10 mouse cellular contexts compared by ENCODE assay signal in genomic region chr9:46151704-46152040, GRCm38 (mm10).
DNase-seq lines count a peak whose midpoint lies in the region; ATAC-seq and TF ChIP-seq lines count a peak whose summit lies in the region.
"Had no signal": no experiment of that assay in that cellular context is flagged by ENCODE, and none has a peak within 500 bp of the region (broad histone marks: within the 10 kb centered on the region; RNA-seq: fewer than 3 reads in every experiment).

No protein-coding gene starts in this region.

- H3K9ac ChIP-seq in hindbrain, postnatal 0 days (replicated peaks; ENCODE audit: low read length) = no peak overlapping the region
- H3K9ac ChIP-seq in hindbrain, embryonic 12.5 days = no peak overlapping the region
- no peak overlapping the region for H3K9ac ChIP-seq in embryonic facial prominence, embryonic 12.5 days
- 0 out of 2 replicates have a peak overlapping the region, but pooled peaks have one; percentile 13 for H3K9ac ChIP-seq in limb, embryonic 12.5 days (replicated peaks)
- no peak overlapping the region for H3K9ac ChIP-seq in forebrain, embryonic 16.5 days (replicated peaks; ENCODE audit: low read depth, low read length)

- 83% methylated on average over 6 of the region's 6 CpGs for WGBS in hindbrain, postnatal 0 days
- 87% methylated on average over 6 of the region's 6 CpGs for WGBS in hindbrain, embryonic 12.5 days
- 83% methylated on average over 6 of the region's 6 CpGs for WGBS in embryonic facial prominence, embryonic 12.5 days
- 74% methylated on average over 6 of the region's 6 CpGs for WGBS in limb, embryonic 12.5 days
- WGBS in forebrain, embryonic 16.5 days = 83% methylated on average over 6 of the region's 6 CpGs
- WGBS in forebrain, embryonic 10.5 days = 90% methylated on average over 6 of the region's 6 CpGs

- H3K9me3 ChIP-seq in hindbrain, postnatal 0 days (ENCODE audit: low read length) = no peaks in the 10 kb centered on the region
- no peaks in the 10 kb centered on the region for H3K9me3 ChIP-seq in hindbrain, embryonic 12.5 days (replicated peaks)
- H3K9me3 ChIP-seq in E14TG2a.4 (ENCODE audit: low read length) = no peaks in the 10 kb centered on the region
- no peaks in the 10 kb centered on the region for H3K9me3 ChIP-seq in embryonic facial prominence, embryonic 12.5 days
- H3K9me3 ChIP-seq in limb, embryonic 12.5 days = no peaks in the 10 kb centered on the region
- H3K9me3 ChIP-seq in forebrain, embryonic 16.5 days (ENCODE audit: control insufficient read depth, low read length) = no peaks in the 10 kb centered on the region
- no peaks in the 10 kb centered on the region for H3K9me3 ChIP-seq in forebrain, embryonic 10.5 days

- no peak overlapping the region for H3K4me3 ChIP-seq in hindbrain, postnatal 0 days (ENCODE audit: low read length)
- H3K4me3 ChIP-seq in hindbrain, embryonic 12.5 days = no peak overlapping the region
- H3K4me3 ChIP-seq in E14TG2a.4 (replicated peaks; ENCODE audit: low read length) = peak overlapping the region; percentile 32
- no peak overlapping the region for H3K4me3 ChIP-seq in embryonic facial prominence, embryonic 12.5 days
- H3K4me3 ChIP-seq in limb, embryonic 12.5 days (replicated peaks) = no peak overlapping the region
- H3K4me3 ChIP-seq in forebrain, embryonic 16.5 days (replicated peaks; ENCODE audit: low read length) = no peak overlapping the region
- no peak overlapping the region for H3K4me3 ChIP-seq in forebrain, embryonic 10.5 days

- TF ChIP-seq CTCF in hindbrain, postnatal 0 days (IDR thresholded peaks at IDR 0.05; ENCODE audit: low read depth) = no peak
- no peak for TF ChIP-seq CTCF in E14TG2a.4 (conservative IDR thresholded peaks at IDR 0.05; ENCODE audit: low read length)

- no peaks in the 10 kb centered on the region for H3K36me3 ChIP-seq in hindbrain, postnatal 0 days (ENCODE audit: insufficient read depth, low read length)
- no peaks in the 10 kb centered on the region for H3K36me3 ChIP-seq in hindbrain, embryonic 12.5 days
- no peaks in the 10 kb centered on the region for H3K36me3 ChIP-seq in E14TG2a.4 (ENCODE audit: insufficient read depth, low read length)
- H3K36me3 ChIP-seq in embryonic facial prominence, embryonic 12.5 days = no peaks in the 10 kb centered on the region
- no peaks in the 10 kb centered on the region for H3K36me3 ChIP-seq in limb, embryonic 12.5 days
- H3K36me3 ChIP-seq in forebrain, embryonic 16.5 days (ENCODE audit: control insufficient read depth, insufficient read depth) = no peaks in the 10 kb centered on the region
- peaks cover 2% of the 10 kb centered on the region for H3K36me3 ChIP-seq in forebrain, embryonic 10.5 days (replicated peaks)

- H3K27ac ChIP-seq in hindbrain, postnatal 0 days = 0 out of 2 replicates have a peak overlapping the region, but pooled peaks have one; percentile 33
- H3K27ac ChIP-seq in hindbrain, embryonic 12.5 days = no peak overlapping the region
- peak overlapping the region; percentile 50; the same call in 1 of the 2 replicates for H3K27ac ChIP-seq in embryonic facial prominence, embryonic 12.5 days
- peak overlapping the region; percentile 62 for H3K27ac ChIP-seq in limb, embryonic 12.5 days
- H3K27ac ChIP-seq in forebrain, embryonic 16.5 days (ENCODE audit: low read length) = no peak overlapping the region
- no peak overlapping the region for H3K27ac ChIP-seq in forebrain, embryonic 10.5 days

- ATAC-seq in hindbrain, postnatal 0 days = no peak
- ATAC-seq in hindbrain, embryonic 12.5 days (ENCODE audit: low FRiP score) = no peak
- no peak for ATAC-seq in embryonic facial prominence, embryonic 12.5 days (ENCODE audit: insufficient number of reproducible peaks, insufficient read depth, low FRiP score, low TSS enrichment)
- no peak for ATAC-seq in limb, embryonic 12.5 days (ENCODE audit: insufficient number of reproducible peaks, insufficient read depth, low FRiP score, low TSS enrichment, low read depth)
- ATAC-seq in forebrain, embryonic 16.5 days = no peak

- H3K4me1 ChIP-seq in hindbrain, postnatal 0 days (ENCODE audit: insufficient read depth, low read length) = 0 out of 2 replicates have a peak, but pooled peaks cover 9% of the 10 kb centered on the region
- peaks cover 15% of the 10 kb centered on the region for H3K4me1 ChIP-seq in hindbrain, embryonic 12.5 days
- H3K4me1 ChIP-seq in E14TG2a.4 (replicated peaks; ENCODE audit: low read depth, low read length) = peaks cover 66% of the 10 kb centered on the region
- peaks cover 15% of the 10 kb centered on the region; the same call in 1 of the 2 replicates for H3K4me1 ChIP-seq in embryonic facial prominence, embryonic 12.5 days
- peaks cover 27% of the 10 kb centered on the region for H3K4me1 ChIP-seq in limb, embryonic 12.5 days (replicated peaks)
- H3K4me1 ChIP-seq in forebrain, embryonic 16.5 days (replicated peaks; ENCODE audit: control insufficient read depth, insufficient read depth, low read length) = no peaks in the 10 kb centered on the region
- peaks cover 13% of the 10 kb centered on the region for H3K4me1 ChIP-seq in forebrain, embryonic 10.5 days

- DNase-seq in hindbrain, postnatal 0 days (ENCODE audit: low spot score) = no peak
- DNase-seq in frontal cortex, postnatal 10 days (ENCODE audit: low spot score in 2 of 2) = no peak
- DNase-seq in forebrain, embryonic 10.5 days (ENCODE audit: extremely low spot score, low spot score) = no peak
- DNase-seq: midbrain, embryonic 14.5 days; right cerebral cortex, postnatal 14 days had no signal

- no peaks in the 10 kb centered on the region for H3K27me3 ChIP-seq in hindbrain, postnatal 0 days (ENCODE audit: insufficient read depth, low read length)
- no peaks in the 10 kb centered on the region for H3K27me3 ChIP-seq in hindbrain, embryonic 12.5 days
- no peaks in the 10 kb centered on the region for H3K27me3 ChIP-seq in E14TG2a.4 (ENCODE audit: insufficient read depth, low read length)
- no peaks in the 10 kb centered on the region for H3K27me3 ChIP-seq in embryonic facial prominence, embryonic 12.5 days
- no peaks in the 10 kb centered on the region for H3K27me3 ChIP-seq in limb, embryonic 12.5 days
- no peaks in the 10 kb centered on the region for H3K27me3 ChIP-seq in forebrain, embryonic 16.5 days (replicated peaks; ENCODE audit: control insufficient read depth, insufficient read depth, low read length)
- no peaks in the 10 kb centered on the region for H3K27me3 ChIP-seq in forebrain, embryonic 10.5 days (ENCODE audit: poor library complexity, severe bottlenecking)

- H3K4me2 ChIP-seq in hindbrain, postnatal 0 days (ENCODE audit: low read depth, low read length) = no peak overlapping the region
- no peak overlapping the region for H3K4me2 ChIP-seq in hindbrain, embryonic 12.5 days (replicated peaks)
- H3K4me2 ChIP-seq in embryonic facial prominence, embryonic 12.5 days (replicated peaks) = no peak overlapping the region
- H3K4me2 ChIP-seq in limb, embryonic 12.5 days = no peak overlapping the region
- H3K4me2 ChIP-seq in forebrain, embryonic 16.5 days (ENCODE audit: low read length) = no peak overlapping the region

Comparison
In these comparisons a context has a peak if more than half of its experiments do, and no peak if none do; other contexts are left out.
1. H3K27ac ChIP-seq: peak in hindbrain, postnatal 0 days (single experiment), embryonic facial prominence, embryonic 12.5 days (single experiment) and limb, embryonic 12.5 days (single experiment); none in hindbrain, embryonic 12.5 days (single experiment), forebrain, embryonic 16.5 days (single experiment) and forebrain, embryonic 10.5 days (single experiment).